Mouse (Mus musculus) lung, embryonic 14.5 days (tissue): ENCODE measurements around the gene Ddhd1. TPM values are rescaled to one million over a fixed set of nuclear protein-coding genes. Genes with fewer than 3 reads are reported as not detected.
A peak's percentile ranks its signal among the peaks of the same experiment; 100 is the strongest.

Source experiments
- ATAC-seq: fragments of 200-750 bp; cut with Nextera tagmentation; 2 replicates; pipeline ENCODE4 v1.8.0; 2017; ENCODE audit warnings: mild to moderate bottlenecking, moderate TSS enrichment, moderate library complexity; ENCODE audit not compliant: insufficient read depth
- DNase-seq: peaks from one replicate; pipeline ENCODE4 v3.0.0-alpha.2; 2015
- H3K27ac ChIP-seq: fragments of 300-500 bp; sonication (generic); 2 replicates; pipeline ENCODE4 v1.5.1; 2014; ENCODE audit warnings: low read depth, mild to moderate bottlenecking, moderate library complexity
- H3K27me3 ChIP-seq: fragments of 300-500 bp; sonication (generic); 2 replicates; pipeline ENCODE4 v1.6.1; 2014; ENCODE audit warnings: low read length, control low read depth; ENCODE audit not compliant: insufficient read depth
- H3K36me3 ChIP-seq: fragments of 300-500 bp; sonication (generic); 2 replicates; pipeline ENCODE4 v1.6.1; 2014; ENCODE audit warnings: control low read depth; ENCODE audit not compliant: insufficient read depth
- H3K4me1 ChIP-seq: fragments of 300-500 bp; sonication (generic); 2 replicates; pipeline ENCODE4 v1.6.1; 2014; ENCODE audit warnings: antibody characterized with exemption, control low read depth; ENCODE audit not compliant: insufficient read depth
- H3K4me2 ChIP-seq: fragments of 300-500 bp; sonication (generic); 2 replicates; pipeline ENCODE4 v1.6.1; 2014; ENCODE audit warnings: mild to moderate bottlenecking
- H3K4me3 ChIP-seq: fragments of 300-500 bp; sonication (generic); 2 replicates; pipeline ENCODE4 v1.5.1; 2014; ENCODE audit warnings: low read depth, low read length
- H3K9ac ChIP-seq: fragments of 300-500 bp; sonication (generic); 2 replicates; pipeline ENCODE4 v1.6.1; 2014
- H3K9me3 ChIP-seq: fragments of 300-500 bp; sonication (generic); 2 replicates; pipeline ENCODE4 v1.6.1; 2016; ENCODE audit warnings: low read depth, low read length, control low read depth
- CTCF ChIP-seq: IDR thresholded peaks from 2 replicates; pipeline ENCODE4 v1.5.1; 2016; ENCODE audit warnings: antibody characterized with exemption, low read depth
- WGBS: fragments of 180-500 bp; shearing (Covaris S2); extraction: QIAGEN DNeasy Blood & Tissue Kit; methylation state at CpG from one replicate; pipeline ENCODE4 v1.1.7; 2014; 5-methylcytosine and 5-hydroxymethylcytosine counted together
- polyA plus RNA-seq: library from polyadenylated mRNA; unstranded; fragments of >200 nt; fragmentation: Nextera tagmentation; extraction: Ambion mirVana; gene quantifications from 2 replicates; pipeline ENCODE4 v1.2.1, GENCODE M21; 2014

Gene Ddhd1
- polyA plus RNA-seq, 1 experiment from 2014 or later = 8.5 TPM

- H3K27me3 ChIP-seq = no peaks in the 10 kb centered on the region
- no peaks in the 10 kb centered on the region for H3K4me1 ChIP-seq
- no peak overlapping the region for H3K4me2 ChIP-seq
- no peak for TF ChIP-seq CTCF
- no peaks in the 10 kb centered on the region for H3K36me3 ChIP-seq
- ATAC-seq (no peak), DNase-seq (no peak)
- 57% methylated on average over 7 of the region's 7 CpGs for WGBS
- no peak overlapping the region for H3K9ac ChIP-seq
- H3K27ac ChIP-seq = no peak overlapping the region
- H3K9me3 ChIP-seq = no peaks in the 10 kb centered on the region
- no peak overlapping the region for H3K4me3 ChIP-seq
Measured at GRCm38 (mm10) chr14:45647175-45647574, 10.8 kb downstream of the Ddhd1 start.

GRCm38 (mm10) chr14:45644786-45645185 lies 13.2 kb downstream of the Ddhd1 start:
- Histone ChIP-seq H3K36me3 (no peaks in the 10 kb centered on the region), H3K27me3 (no peaks in the 10 kb centered on the region), H3K4me2 (no peak overlapping the region), H3K9ac (no peak overlapping the region), H3K27ac (no peak overlapping the region), H3K4me3 (no peak overlapping the region), H3K4me1 (no peaks in the 10 kb centered on the region), H3K9me3 (no peaks in the 10 kb centered on the region)
- DNase-seq (no peak), ATAC-seq (no peak)
- WGBS = 85% methylated on average over 1 of the region's 1 CpGs
- TF ChIP-seq CTCF = no peak

- WGBS = 37% methylated on average over 7 of the region's 7 CpGs
- peak; percentile 42 for DNase-seq
Measured at GRCm38 (mm10) chr14:45644202-45644601, 13.7 kb downstream of the Ddhd1 start.

GRCm38 (mm10) chr14:45643461-45643860 lies 14.5 kb downstream of the Ddhd1 start:
- DNase-seq (no peak), ATAC-seq (no peak)
- no peaks in the 10 kb centered on the region for H3K27me3 ChIP-seq
- no peak overlapping the region for H3K4me3 ChIP-seq
- H3K4me1 ChIP-seq = no peaks in the 10 kb centered on the region
- H3K4me2 ChIP-seq = no peak overlapping the region
- no peaks in the 10 kb centered on the region for H3K36me3 ChIP-seq
- H3K9ac ChIP-seq = no peak overlapping the region
- no peak for TF ChIP-seq CTCF
- H3K27ac ChIP-seq = no peak overlapping the region
- WGBS = 55% methylated on average over 3 of the region's 3 CpGs
- H3K9me3 ChIP-seq = no peaks in the 10 kb centered on the region

More at GRCm38 (mm10) chr14:45644202-45644601, 13.7 kb downstream of the Ddhd1 start:
- Histone ChIP-seq H3K9ac (no peak overlapping the region), H3K27me3 (no peaks in the 10 kb centered on the region), H3K36me3 (no peaks in the 10 kb centered on the region), H3K4me3 (no peak overlapping the region), H3K4me1 (no peaks in the 10 kb centered on the region), H3K4me2 (no peak overlapping the region), H3K9me3 (no peaks in the 10 kb centered on the region), H3K27ac (no peak overlapping the region)
- no peak for ATAC-seq
- no peak for TF ChIP-seq CTCF

- no peak overlapping the region for H3K4me3 ChIP-seq
- ATAC-seq = no peak
- no peaks in the 10 kb centered on the region for H3K27me3 ChIP-seq
- 76% methylated on average over 5 of the region's 5 CpGs for WGBS
- TF ChIP-seq CTCF = no peak
- H3K36me3 ChIP-seq = no peaks in the 10 kb centered on the region
- H3K4me1 ChIP-seq = no peaks in the 10 kb centered on the region
- no peak overlapping the region for H3K27ac ChIP-seq
- H3K9me3 ChIP-seq = no peaks in the 10 kb centered on the region
- H3K4me2 ChIP-seq = no peak overlapping the region
- no peak overlapping the region for H3K9ac ChIP-seq
- no peak for DNase-seq
Measured at GRCm38 (mm10) chr14:45642795-45643194, 15.1 kb downstream of the Ddhd1 start.

- H3K9me3 ChIP-seq = no peaks in the 10 kb centered on the region
- peak overlapping the region; percentile 12; the same call in 1 of the 2 replicates for H3K27ac ChIP-seq
- no peaks in the 10 kb centered on the region for H3K36me3 ChIP-seq
- no peaks in the 10 kb centered on the region for H3K4me1 ChIP-seq
- ATAC-seq (no peak), DNase-seq (no peak)
- TF ChIP-seq CTCF = no peak
- H3K27me3 ChIP-seq = no peaks in the 10 kb centered on the region
- no peak overlapping the region for H3K9ac ChIP-seq
- 75% methylated on average over 9 of the region's 9 CpGs for WGBS
- H3K4me3 ChIP-seq = no peak overlapping the region
- H3K4me2 ChIP-seq = no peak overlapping the region
Measured at GRCm38 (mm10) chr14:45642217-45642616, 15.7 kb downstream of the Ddhd1 start.

GRCm38 (mm10) chr14:45638717-45639116 lies 19.2 kb downstream of the Ddhd1 start:
- ATAC-seq (no peak), DNase-seq (peak; percentile 12)
- Histone ChIP-seq H3K36me3 (no peaks in the 10 kb centered on the region), H3K4me1 (no peaks in the 10 kb centered on the region), H3K27me3 (no peaks in the 10 kb centered on the region), H3K9ac (no peak overlapping the region), H3K27ac (no peak overlapping the region), H3K4me2 (no peak overlapping the region), H3K9me3 (no peaks in the 10 kb centered on the region), H3K4me3 (no peak overlapping the region)
- WGBS = 69% methylated on average over 5 of the region's 5 CpGs
- no peak for TF ChIP-seq CTCF

GRCm38 (mm10) chr14:45635496-45635895 lies 22.4 kb downstream of the Ddhd1 start:
- Histone ChIP-seq H3K4me1 (no peaks in the 10 kb centered on the region), H3K4me2 (no peak overlapping the region), H3K27ac (no peak overlapping the region), H3K9me3 (no peaks in the 10 kb centered on the region), H3K27me3 (no peaks in the 10 kb centered on the region), H3K4me3 (no peak overlapping the region), H3K36me3 (no peaks in the 10 kb centered on the region), H3K9ac (no peak overlapping the region)
- WGBS = 98% methylated on average over 1 of the region's 1 CpGs
- no peak for TF ChIP-seq CTCF
- no peak for ATAC-seq
- DNase-seq = no peak
